Mouse (Mus musculus) inflammation-experienced regulatory T-cells (primary cell): ENCODE results near the gene 1110032F04Rik. TPM values are rescaled to one million over a fixed set of nuclear protein-coding genes. Genes with fewer than 3 reads are reported as not detected.

Experiments
- polyA plus RNA-seq, 2 experiments: library from polyadenylated mRNA; unstranded; fragments of 100-300 nt; shearing (Covaris generic); gene quantifications; one replicate each; pipeline ENCODE4 v1.2.1; 2017

1110032F04Rik gene
- 10 to 100 TPM; 16.4 to 20.6 TPM for polyA plus RNA-seq

GRCm38 (mm10) chr3:68869211-68869690, at the start of gene 1110032F04Rik:
Gene 1110032F04Rik, plus strand, starts transcription at chr3:68869586.

Other genes starting within 250 kb of the 1110032F04Rik start
- not detected for gene Il12a, start 178.9 kb upstream of the 1110032F04Rik start, polyA plus RNA-seq
- 100 to 1,000 TPM in 1 of 2 experiments, 10 to 100 TPM in 1; 82.3 to 171 TPM for gene Ift80, start 135.0 kb downstream of the 1110032F04Rik start, polyA plus RNA-seq
- 100 to 1,000 TPM; 335 to 545 TPM for gene Smc4, start 135.2 kb downstream of the 1110032F04Rik start, polyA plus RNA-seq
- 100 to 1,000 TPM; 111 to 244 TPM for gene Trim59, start 175.2 kb downstream of the 1110032F04Rik start, polyA plus RNA-seq